Mouse (Mus musculus): ENCODE data around the gene Mndal. TPM values are rescaled to one million over a fixed set of nuclear protein-coding genes. Genes with fewer than 3 reads are reported as not detected.
"Not testable (repeated sequence)": the region's sequence is repeated elsewhere in the genome, so short reads cannot be mapped to it uniquely, and the experiment has no call there.

The Mndal gene
- total RNA-seq (2021): 1 to 10 TPM; 1.9 to 2.6 TPM
- long read RNA-seq, experiment 1, partial matches to known transcripts: 1 of 3 reads
- long read RNA-seq, experiment 1, other reads (novel, unspliced or antisense): 1 of 3 reads
- long read RNA-seq, experiment 2, partial matches to known transcripts: 0 of 1 reads
- long read RNA-seq, experiment 2, other reads (novel, unspliced or antisense): 1 of 1 reads

DNA sequence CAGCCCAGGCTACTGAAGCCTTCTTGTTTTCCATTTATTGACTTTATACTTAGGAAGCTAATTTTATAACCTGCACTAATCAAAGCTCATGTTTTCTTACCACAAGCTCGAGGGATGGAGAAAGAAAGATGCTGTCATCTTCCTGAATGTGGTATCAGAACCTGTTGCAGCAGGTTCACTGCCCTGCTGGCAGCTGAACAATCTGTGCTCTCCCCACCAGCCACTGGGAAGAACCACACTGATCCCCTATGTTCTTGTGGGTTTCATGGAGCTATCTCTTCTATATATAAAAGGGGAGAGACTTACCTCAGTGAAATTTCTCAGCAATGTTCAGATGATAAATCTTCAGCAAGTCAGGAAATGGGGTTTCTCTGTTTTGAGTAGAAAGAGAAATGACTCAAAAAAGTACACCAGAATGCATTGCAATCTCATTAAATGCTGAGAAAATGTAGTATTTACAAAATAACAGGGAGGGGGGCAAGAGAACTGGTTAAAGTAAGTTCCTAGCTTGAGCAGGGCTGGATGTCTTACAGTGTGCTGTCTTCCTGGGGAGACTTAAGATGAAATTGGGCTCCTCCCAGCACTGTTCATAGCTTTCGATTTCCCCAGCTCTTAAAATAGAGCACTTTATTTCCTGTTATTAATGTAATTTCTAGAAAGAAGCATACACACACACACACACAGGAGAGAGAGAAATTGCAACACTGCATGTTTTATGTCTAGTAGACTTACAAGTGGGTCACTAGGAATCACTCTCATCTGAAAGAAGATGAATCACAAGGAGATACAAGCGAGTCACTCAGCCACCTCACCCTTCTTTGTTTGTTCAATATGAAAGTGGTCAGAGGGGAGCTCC, at the start of gene Mndal, which contains the start of gene Ifi203:
Gene Mndal (minus strand): TSS at position 568 of the 856 bp plus-strand sequence.
Gene Ifi203 (minus strand): TSS at position 749 of the 856 bp plus-strand sequence.
- intact Hi-C loops (cut with DNase I); DNase-seq (ENCODE audit: low spot score in 2 of 2): not testable (repeated sequence)

DNA sequence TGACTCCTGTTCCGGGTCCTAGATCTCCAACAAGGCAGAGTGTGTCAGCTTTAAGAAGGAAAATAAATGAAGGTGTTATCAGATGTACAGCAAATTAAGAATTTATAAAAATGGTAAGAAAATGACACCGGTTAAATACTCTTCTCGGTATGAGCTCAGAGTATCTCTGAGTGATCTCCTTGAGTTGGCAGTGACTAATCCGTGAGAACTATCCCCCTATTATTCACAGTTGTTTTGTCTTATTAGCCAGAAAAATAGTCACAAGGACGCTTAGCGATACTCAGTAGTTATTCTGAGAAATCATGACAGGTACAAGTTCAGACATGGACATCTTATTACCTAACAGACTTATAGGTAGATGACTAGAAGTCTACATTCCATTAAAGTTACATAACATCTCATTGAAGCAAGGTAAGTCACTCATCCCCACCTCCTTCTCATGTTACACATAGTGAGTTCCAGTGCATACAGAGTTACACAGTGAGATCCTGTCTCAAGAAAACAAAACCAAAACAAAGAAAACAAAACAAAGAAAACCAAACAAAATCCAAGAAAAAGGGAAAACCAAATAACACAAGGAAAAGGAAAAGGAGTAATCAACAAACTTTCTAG, 40.5 kb upstream of the Mndal start, which contains the start of gene Ifi202b:
Gene Ifi202b (minus strand): TSS at position 51 of the 612 bp plus-strand sequence.
- intact Hi-C loops (cut with DNase I); DNase-seq (ENCODE audit: low spot score in 2 of 2): not testable (repeated sequence)

DNA sequence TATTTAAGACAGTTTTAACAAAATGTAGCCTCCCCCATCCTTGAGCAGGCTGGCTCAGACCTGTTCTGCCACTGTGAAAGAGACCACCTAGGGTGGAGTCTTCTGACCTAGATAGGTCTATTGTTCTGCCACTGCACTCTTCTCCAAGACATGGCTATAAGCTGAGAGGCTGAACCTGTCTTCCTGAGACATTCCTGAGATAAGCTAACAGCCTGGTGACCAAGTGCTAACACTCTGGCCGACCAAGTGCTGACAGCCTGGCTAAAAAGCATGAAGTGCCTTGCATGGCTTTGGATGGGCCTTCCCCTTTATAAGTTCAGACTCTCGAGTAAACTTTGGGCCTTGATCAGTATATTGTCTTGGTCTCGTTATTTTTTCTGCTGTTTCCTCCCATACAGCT, 38.7 kb upstream of the Mndal start:
- intact Hi-C loops (cut with DNase I); DNase-seq (ENCODE audit: low spot score in 2 of 2): not testable (repeated sequence)

DNA sequence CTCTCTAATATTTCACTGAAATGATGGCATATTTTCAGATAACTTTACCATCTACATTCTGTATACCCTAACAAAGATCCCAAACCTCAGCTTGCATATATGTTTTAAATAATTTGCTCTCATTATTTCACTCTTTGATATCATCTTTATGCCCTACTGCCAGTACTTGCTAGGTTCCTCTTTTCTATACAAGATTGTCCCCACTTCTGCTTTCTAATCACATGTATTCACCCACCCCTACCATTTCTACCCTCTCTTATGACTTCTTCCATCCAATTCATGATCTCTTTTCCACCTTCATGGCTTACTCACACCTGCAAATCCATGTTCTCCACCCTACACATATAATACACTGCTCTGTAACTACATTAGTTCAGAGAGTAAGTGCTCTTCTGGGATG, 35.3 kb upstream of the Mndal start:
- intact Hi-C loops (cut with DNase I): no loop called here

DNA sequence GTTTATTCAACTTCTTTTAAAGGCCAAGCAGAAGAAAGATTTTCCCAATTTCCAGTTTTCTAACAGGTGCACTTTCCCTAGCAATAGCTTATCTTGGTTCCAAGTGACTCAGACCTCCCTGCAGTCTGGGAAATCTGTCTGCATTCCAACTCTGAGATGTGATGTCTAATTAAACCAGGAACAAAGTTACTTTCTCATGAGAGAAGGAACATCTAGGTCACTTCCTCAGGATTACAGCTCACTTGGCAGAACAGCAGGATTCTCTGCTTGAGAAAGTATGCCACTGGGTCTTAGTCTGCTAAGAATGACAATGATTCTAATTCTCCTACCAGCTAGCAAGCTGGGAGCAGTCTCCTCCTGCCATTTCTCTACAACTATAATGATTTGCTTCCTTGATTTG, 30.8 kb upstream of the Mndal start:
- peak; percentile 16 to 50 for DNase-seq (ENCODE audit: low spot score in 2 of 2)
- intact Hi-C loops (cut with DNase I): no loop called here

More for the DNA sequence above, 35.3 kb upstream of the Mndal start:
- no peak for DNase-seq (ENCODE audit: low spot score in 2 of 2)

DNA sequence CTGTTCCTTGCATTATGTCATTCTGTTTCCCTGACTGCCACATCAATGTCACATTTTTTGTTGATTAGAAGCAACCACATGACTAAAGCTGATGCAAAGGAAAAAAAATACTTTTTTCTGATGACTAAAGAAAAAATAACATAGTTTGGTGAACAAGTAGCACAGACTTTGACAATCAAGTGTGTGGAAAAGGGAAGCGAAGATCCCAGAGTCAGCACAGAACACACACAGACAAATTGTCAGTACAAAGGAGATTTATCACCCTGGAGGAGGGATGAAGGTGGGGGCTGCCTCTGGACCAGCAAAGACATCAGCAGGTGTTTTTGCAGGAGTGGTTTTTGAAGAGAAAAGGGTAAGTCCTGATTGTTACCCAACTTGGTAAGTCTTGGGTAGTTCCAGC, 19.2 kb upstream of the Mndal start:
- intact Hi-C loops (cut with DNase I); DNase-seq (ENCODE audit: low spot score in 2 of 2): not testable (repeated sequence)

DNA sequence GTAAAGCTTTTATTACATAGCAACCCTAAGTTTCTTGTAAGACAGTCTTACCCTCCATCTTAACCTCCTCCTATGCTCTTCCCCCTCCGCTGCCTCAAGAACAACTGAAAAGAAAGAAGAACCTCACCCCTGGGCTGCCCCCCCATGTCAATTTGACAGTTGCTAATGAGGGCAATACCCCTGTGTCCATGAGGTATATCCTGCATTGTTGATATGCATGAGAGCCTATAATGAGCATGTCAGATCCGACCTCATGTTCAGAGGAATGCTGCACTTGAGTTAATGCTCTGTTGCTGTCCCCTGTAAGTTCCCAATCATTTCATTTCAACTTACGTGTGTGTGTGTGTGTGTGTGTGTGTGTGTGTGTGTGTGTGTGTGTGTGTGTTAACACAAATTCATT, 17.7 kb upstream of the Mndal start:
- intact Hi-C loops (cut with DNase I): not testable (repeated sequence)

DNA sequence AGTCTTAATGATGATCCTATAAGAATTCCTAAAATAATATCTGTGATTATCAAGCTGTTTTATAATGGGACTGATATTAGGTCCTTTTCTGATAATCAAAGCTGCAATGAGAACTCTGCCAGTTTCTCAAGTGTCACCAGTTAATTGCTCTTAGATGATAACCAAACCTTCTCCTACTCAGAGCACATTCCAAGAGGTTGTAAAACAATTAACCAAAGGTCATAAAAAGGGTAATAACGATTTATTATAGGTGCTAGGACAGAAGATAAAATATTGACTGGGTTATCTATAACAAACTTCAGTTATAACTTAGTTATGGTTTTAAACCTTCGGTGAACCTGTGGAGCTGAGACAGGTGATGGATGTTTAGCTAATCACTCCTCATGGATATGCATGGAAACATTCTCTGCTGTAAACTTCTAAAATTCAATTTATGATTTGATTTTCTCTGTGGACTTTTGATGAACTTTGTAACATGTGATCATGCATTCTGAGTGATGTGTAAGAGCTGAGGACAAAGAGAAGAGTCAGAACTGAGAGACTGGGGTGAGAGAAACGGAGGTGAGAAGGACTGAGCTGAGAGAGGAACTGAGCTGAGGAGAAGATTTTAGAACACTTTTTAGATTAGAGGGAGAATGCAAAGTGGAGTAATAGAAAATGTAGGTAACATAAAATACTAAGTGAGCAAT, 13.7 kb upstream of the Mndal start:
- DNase-seq (ENCODE audit: low spot score in 2 of 2); intact Hi-C loops (cut with DNase I): not testable (repeated sequence)

More for the DNA sequence above, 17.7 kb upstream of the Mndal start:
- DNase-seq (ENCODE audit: low spot score in 2 of 2): not testable (repeated sequence)

DNA sequence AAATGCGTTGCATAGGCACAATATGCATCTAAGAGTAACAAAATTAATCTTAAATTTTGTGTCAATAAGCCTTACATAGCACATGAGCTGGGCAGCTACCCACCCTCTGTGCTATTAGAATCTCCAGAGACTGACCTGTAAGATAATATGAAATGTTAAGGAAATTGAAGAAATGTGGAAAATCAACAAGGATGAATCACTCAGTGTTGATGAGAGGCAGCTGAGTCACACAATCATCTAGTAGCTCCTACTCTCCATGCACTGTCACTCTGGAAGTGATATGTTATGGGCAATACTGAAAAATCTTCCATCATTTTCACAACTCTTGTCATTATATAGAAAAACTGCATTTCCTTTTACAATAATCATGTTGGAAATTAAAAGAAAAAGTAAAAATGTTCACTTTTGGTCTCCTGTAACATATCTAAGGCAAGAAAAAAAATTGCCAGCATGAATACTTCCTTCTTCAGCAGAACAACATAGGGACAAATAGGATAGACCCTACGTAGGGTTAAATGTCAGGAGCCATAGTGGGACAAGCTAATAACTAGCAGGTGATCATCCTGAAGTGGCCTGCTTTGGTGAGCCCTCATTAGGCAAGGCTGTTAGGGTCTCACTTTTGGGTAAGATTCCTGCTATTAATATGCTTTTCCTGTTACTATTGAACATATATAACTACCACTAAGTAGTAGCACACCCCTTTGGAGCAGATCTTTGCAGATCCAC, 12.9 kb upstream of the Mndal start:
- intact Hi-C loops (cut with DNase I): no loop called here
- DNase-seq (ENCODE audit: low spot score in 2 of 2): no peak

DNA sequence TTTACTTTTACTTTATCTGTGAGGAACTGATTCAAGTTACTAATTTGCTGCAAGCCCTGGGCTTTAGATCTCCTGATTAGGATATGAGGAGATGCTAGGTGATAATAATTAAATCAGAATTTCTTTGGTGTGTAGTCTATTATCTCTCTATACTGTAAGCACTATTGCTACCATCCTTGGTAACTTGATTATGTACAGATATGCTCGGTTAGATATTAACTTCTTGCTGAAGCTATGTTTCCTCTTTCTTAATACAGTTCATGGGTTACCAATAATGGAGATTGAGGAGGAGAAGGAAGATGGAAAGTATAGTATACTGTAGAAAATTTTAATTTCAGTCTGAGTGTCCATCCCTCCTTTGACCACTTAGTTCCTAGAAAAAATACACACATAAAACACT, 11.3 kb upstream of the Mndal start:
- intact Hi-C loops (cut with DNase I): no loop called here
- no peak for DNase-seq (ENCODE audit: low spot score in 2 of 2)

DNA sequence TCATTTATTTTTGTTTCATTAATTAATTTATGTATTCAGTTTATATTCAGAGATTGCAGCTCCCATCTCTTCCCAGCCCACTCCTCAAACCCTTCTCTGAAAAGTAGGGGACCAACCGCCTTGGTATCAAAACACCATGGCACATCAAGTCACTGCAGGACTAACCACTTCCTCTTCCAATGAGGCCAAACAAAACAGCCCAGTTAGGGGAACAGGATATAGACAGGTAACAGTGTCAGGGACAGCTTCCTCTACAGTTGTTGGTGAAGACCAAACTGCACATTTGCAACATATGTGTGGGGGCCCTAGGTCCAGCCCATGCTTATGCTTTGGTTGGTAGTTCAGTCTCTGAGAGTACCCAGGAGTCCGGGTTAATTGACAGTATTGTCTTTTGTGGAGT, 6.8 kb upstream of the Mndal start:
- DNase-seq (ENCODE audit: low spot score in 2 of 2); intact Hi-C loops (cut with DNase I): not testable (repeated sequence)

DNA sequence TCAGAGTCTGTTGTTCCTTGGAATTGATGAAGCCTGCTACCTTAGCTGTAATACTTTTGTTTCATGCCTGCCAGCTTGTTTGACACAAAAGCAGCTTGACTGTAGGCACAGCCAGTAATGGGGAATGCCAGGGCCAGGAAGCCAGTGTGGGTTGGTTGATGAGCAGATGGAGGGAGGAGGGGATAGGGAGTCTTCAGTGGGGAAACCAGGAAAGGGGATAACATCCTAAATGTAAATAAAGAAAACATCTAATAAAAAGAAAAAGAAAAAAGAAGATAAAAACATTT, 432 bp upstream of the Mndal start:
- DNase-seq (ENCODE audit: low spot score in 2 of 2); intact Hi-C loops (cut with DNase I): not testable (repeated sequence)

DNA sequence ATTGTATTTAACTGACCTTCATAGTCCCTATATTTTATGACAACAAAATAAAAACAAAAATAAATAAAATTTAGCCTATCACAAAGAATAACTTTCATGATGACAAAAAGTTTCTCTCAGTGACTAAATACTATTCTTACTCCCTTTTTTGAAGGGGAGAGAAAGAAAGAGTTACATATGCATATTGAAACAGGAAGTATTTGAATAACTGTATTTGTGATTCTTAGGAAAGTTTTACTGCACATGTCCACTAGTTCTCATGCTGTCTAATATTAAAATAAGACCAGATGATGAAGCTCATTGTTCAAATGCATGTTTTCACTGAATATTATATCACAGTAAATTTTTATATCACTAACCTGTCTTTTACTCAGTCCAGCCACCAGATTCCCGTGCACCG, 769 bp downstream of the Mndal start:
- DNase-seq (ENCODE audit: low spot score in 2 of 2); intact Hi-C loops (cut with DNase I): not testable (repeated sequence)

DNA sequence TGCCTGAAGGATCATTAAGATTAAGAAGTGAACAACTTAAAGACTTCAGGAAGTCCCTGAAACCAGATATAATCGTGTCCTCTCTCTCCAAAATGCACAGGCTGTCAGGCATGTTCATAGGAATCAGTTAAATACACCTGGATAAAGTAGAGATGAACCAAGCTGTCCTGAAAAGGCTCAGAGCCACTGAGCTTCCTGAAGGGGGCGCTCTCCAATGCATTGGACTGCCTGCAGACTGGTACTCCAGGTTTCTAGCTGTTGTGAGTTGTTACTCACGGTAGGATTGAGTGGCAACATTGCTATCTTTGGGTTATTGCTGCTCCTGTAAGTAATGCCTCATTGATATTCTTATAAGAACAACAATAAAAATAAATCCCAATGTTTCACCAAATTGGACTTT, 23.0 kb downstream of the Mndal start:
- DNase-seq (ENCODE audit: low spot score in 2 of 2); intact Hi-C loops (cut with DNase I): not testable (repeated sequence)

DNA sequence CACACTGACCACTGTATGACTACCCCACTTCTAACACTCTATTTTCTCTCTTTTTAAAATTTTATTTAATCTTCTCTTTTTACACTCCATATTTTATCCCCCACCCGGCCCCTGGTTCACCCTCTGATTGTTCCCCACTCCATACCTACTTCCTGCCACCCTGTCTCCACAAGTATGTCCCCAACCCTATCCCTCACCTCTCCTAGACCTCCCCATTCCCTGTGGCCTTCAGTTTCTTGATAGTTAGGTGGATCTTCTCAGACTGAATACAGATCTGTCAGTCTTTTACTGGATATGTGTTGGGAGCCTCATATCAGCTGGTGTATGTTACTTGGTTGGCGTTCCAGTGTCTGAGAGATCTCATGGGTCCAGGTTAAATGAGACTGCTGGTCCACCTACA, 27.7 kb downstream of the Mndal start:
- intact Hi-C loops (cut with DNase I): no loop called here
- no peak for DNase-seq (ENCODE audit: low spot score in 2 of 2)

DNA sequence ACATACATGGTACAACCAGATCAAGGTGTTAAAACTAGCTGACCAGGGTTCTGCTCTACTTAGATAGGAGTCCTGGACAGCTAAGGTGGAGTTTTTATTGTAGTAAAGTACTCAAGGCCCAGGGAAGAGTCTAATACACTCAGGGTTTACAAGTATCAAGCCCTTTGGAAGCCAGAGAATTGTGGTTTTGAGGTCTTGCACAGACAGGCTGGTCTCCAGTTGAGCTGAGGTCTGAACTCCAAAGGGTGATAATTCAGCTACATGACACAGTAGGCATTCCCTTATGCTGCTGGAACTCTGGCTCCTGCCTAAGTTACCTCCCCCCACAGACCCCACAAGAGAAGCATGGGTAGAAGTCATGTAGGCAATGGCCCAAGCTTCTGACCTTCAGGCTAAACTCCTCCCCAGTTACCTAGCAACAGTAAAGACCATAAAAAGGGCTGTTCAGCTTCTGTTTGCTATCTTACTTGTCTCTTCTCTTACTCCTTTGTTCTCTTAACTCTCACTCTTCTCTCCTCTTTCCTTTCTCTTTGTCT, 29.0 kb downstream of the Mndal start:
- intact Hi-C loops (cut with DNase I); DNase-seq (ENCODE audit: low spot score in 2 of 2): not testable (repeated sequence)

DNA sequence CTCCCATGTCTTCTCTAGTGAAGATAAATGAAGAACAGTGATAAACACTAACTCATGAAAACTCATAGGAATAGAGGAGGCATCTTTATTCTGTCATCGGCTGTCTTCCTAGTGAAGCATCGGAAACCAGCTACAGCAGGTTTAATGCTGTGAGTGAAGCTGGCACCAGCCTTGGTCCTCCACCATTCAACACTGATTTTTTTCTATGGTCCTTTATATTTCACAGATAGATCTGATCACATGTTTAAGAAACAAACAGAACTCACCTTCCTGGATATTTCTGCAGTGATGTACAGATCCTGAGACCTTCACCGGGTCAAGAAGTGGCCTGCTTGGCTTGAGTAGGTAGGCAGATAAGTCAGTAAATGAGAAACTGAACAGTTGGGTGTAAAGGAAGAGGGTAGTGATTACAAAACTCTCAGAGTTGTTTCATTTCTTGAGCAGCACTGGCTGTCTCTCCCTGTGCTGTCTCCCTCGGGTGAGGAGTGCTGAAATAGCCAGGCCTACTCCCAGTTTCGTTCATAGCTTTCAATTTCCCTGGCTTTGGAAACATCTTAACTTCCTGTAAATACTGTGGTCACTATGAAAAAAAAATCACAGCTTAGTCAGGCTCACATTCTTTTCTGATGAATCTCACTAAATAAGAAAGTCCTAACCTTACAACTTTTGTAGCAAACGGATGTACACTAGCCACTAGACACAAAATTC, 29.6 kb downstream of the Mndal start, which contains the start of gene Ifi211:
Gene Ifi211 (minus strand): TSS at position 499 of the 708 bp plus-strand sequence.
- DNase-seq (ENCODE audit: low spot score in 2 of 2); intact Hi-C loops (cut with DNase I): not testable (repeated sequence)

DNA sequence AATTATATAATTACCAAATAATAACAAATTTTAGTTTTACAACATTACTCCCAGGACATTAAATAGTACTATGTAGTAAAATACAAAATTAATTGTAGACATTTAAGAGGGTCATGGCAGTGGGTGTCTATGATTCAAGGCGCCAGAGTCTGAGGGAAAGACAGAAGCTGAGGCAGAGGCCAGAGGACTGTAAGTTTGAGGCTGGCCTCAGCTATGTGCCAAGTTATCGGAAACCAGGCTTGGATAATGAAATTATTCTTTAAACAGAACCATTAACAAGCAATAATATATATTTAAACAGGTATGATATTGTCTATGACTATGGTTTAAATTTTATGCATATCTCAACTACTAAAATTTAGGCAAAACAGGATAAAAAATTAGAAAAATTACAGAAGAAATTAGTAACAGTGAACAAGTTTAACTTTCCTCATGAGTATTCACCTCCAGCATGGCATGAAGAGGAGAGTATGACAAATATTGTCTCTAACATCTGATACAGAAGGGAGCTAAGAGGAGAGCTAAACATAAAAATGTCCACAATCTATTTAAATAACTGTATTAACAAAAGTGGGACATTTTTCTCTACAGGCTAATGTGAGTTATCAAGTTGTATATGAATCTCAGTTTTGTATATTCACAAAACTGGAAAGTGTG, 30.4 kb downstream of the Mndal start:
- no peak for DNase-seq (ENCODE audit: low spot score in 2 of 2)
- intact Hi-C loops (cut with DNase I): no loop called here

Measured in left cerebral cortex, postnatal 14 days (tissue).